ENCODE assay signal across 7 mouse cellular contexts in genomic region chr1:134151655-134152412, GRCm38 (mm10). TPM values are rescaled to one million over a fixed set of nuclear protein-coding genes. Genes with fewer than 3 reads are reported as not detected.
DNase-seq lines count a peak whose midpoint lies in the region; ATAC-seq and TF ChIP-seq lines count a peak whose summit lies in the region.

No protein-coding gene starts in this region.

- H3K9ac ChIP-seq in intestine, postnatal 0 days (ENCODE audit: low read depth, low read length): no peak overlapping the region
- H3K9ac ChIP-seq in midbrain, embryonic 12.5 days (replicated peaks): no peak overlapping the region

- peak; percentile 88 for ATAC-seq in granulocyte monocyte progenitor cell, adult 5-6 weeks (replicated peaks; ENCODE audit: poor library complexity, severe bottlenecking)
- peak; percentile 62 for ATAC-seq in intestine, postnatal 0 days
- ATAC-seq in midbrain, embryonic 12.5 days (ENCODE audit: low FRiP score, low read depth): peak; percentile 80

- H3K4me3 ChIP-seq in intestine, postnatal 0 days (ENCODE audit: low read depth, low read length): no peak overlapping the region
- no peak overlapping the region for H3K4me3 ChIP-seq in midbrain, embryonic 12.5 days

- peak; percentile 93 for TF ChIP-seq CTCF in intestine, postnatal 0 days (IDR thresholded peaks at IDR 0.05; ENCODE audit: low read depth)

- no peak overlapping the region for H3K4me2 ChIP-seq in intestine, postnatal 0 days (replicated peaks; ENCODE audit: low read depth)
- no peak overlapping the region for H3K4me2 ChIP-seq in midbrain, embryonic 12.5 days (replicated peaks)

- DNase-seq in adrenal gland, postnatal 14 days: peak; percentile 87
- DNase-seq in embryo, embryonic 9.5 days (ENCODE audit: extremely low spot score): peak; percentile 87
- DNase-seq in left cerebral cortex, postnatal 36 days (ENCODE audit: low spot score in 2 of 2): peak; percentile 64 to 69
- peak; percentile 82 for DNase-seq in skeletal muscle tissue, adult 2 months (ENCODE audit: low read depth, low spot score)

- no peaks in the 10 kb centered on the region for H3K27me3 ChIP-seq in intestine, postnatal 0 days (replicated peaks; ENCODE audit: control insufficient read depth, insufficient read depth, low read length)
- peaks cover 11% of the 10 kb centered on the region; the same call in 1 of the 2 replicates for H3K27me3 ChIP-seq in midbrain, embryonic 12.5 days

- no peaks in the 10 kb centered on the region for H3K9me3 ChIP-seq in intestine, postnatal 0 days (ENCODE audit: control insufficient read depth)
- H3K9me3 ChIP-seq in midbrain, embryonic 12.5 days: no peaks in the 10 kb centered on the region

- no peaks in the 10 kb centered on the region for H3K4me1 ChIP-seq in intestine, postnatal 0 days (replicated peaks; ENCODE audit: control insufficient read depth, insufficient read depth, low read length)
- H3K4me1 ChIP-seq in midbrain, embryonic 12.5 days: no peaks in the 10 kb centered on the region

- 27% methylated on average over 13 of the region's 13 CpGs for WGBS in intestine, postnatal 0 days
- 33% methylated on average over 13 of the region's 13 CpGs for WGBS in midbrain, embryonic 12.5 days

- intact Hi-C loops in left cerebral cortex, postnatal 36 days (cut with DNase I): loop anchor here (1.0 to 5.0 kb wide), 3 partner anchors 45 to 170 kb away; no protein-coding TSS in a partner anchor

- no peak overlapping the region for H3K27ac ChIP-seq in intestine, postnatal 0 days (ENCODE audit: low read depth, low read length)
- H3K27ac ChIP-seq in midbrain, embryonic 12.5 days (replicated peaks): no peak overlapping the region

- H3K36me3 ChIP-seq in intestine, postnatal 0 days (ENCODE audit: control insufficient read depth, insufficient read depth): no peaks in the 10 kb centered on the region
- H3K36me3 ChIP-seq in midbrain, embryonic 12.5 days: no peaks in the 10 kb centered on the region

RNA-seq across cellular contexts. Expression of gene Chil1, which starts 30.1 kb away (rescaled TPM):
- total RNA-seq in adrenal gland, postnatal 14 days (2021): 1.1 and 1.2 TPM in 2 replicates
- total RNA-seq in granulocyte monocyte progenitor cell, adult 5-6 weeks (2014; fragmentation: Nextera tagmentation): not detected in 2 replicates
- 4.7 and 6.3 TPM in 2 replicates for total RNA-seq in granulocyte monocyte progenitor cell, adult 5-6 weeks (2017)
- 0.50 and 0.99 TPM in 2 replicates for polyA plus RNA-seq in intestine, postnatal 0 days (2015; fragmentation: Nextera tagmentation; extraction: Ambion mirVana)
- 10 to 100 TPM; 12.0 to 12.4 TPM for total RNA-seq in left cerebral cortex, postnatal 36 days (2021)
- polyA plus RNA-seq in midbrain, embryonic 12.5 days (2016; fragmentation: Nextera tagmentation; extraction: Ambion mirVana): 2.3 and 2.9 TPM in 2 replicates

RNA-seq across cellular contexts. Expression of gene Chit1, which starts 40.8 kb away (rescaled TPM):
- total RNA-seq in adrenal gland, postnatal 14 days (2021): not detected in 2 replicates
- 0.62 and 1.7 TPM in 2 replicates for total RNA-seq in granulocyte monocyte progenitor cell, adult 5-6 weeks (2014; fragmentation: Nextera tagmentation)
- total RNA-seq in granulocyte monocyte progenitor cell, adult 5-6 weeks (2017): 0.22 and 0.82 TPM in 2 replicates
- 0.25 TPM in 1 of 2 replicates, not detected in the other for polyA plus RNA-seq in intestine, postnatal 0 days (2015; fragmentation: Nextera tagmentation; extraction: Ambion mirVana)
- under 1 TPM; 0.23 to 0.30 TPM for total RNA-seq in left cerebral cortex, postnatal 36 days (2021)
- polyA plus RNA-seq in midbrain, embryonic 12.5 days (2016; fragmentation: Nextera tagmentation; extraction: Ambion mirVana): not detected in 2 replicates

RNA-seq across cellular contexts. Expression of gene Mybph, which starts 41.4 kb away (rescaled TPM):
- total RNA-seq in adrenal gland, postnatal 14 days (2021): not detected in 2 replicates
- total RNA-seq in granulocyte monocyte progenitor cell, adult 5-6 weeks (2014; fragmentation: Nextera tagmentation): not detected in 2 replicates
- not detected in 2 replicates for total RNA-seq in granulocyte monocyte progenitor cell, adult 5-6 weeks (2017)
- polyA plus RNA-seq in intestine, postnatal 0 days (2015; fragmentation: Nextera tagmentation; extraction: Ambion mirVana): 0.13 TPM in 1 of 2 replicates, not detected in the other
- under 1 TPM in 1 of 2 experiments, not detected in 1; 0.27 TPM for total RNA-seq in left cerebral cortex, postnatal 36 days (2021)
- polyA plus RNA-seq in midbrain, embryonic 12.5 days (2016; fragmentation: Nextera tagmentation; extraction: Ambion mirVana): not detected in 2 replicates
